Mouse (Mus musculus) kidney, adult 8-10 months (tissue): ENCODE data around the gene Gng2.

Experiments
- DNase-seq, 2 experiments: peaks; one replicate each; pipeline ENCODE4 v3.0.0; 2022

Gng2 gene

DNA sequence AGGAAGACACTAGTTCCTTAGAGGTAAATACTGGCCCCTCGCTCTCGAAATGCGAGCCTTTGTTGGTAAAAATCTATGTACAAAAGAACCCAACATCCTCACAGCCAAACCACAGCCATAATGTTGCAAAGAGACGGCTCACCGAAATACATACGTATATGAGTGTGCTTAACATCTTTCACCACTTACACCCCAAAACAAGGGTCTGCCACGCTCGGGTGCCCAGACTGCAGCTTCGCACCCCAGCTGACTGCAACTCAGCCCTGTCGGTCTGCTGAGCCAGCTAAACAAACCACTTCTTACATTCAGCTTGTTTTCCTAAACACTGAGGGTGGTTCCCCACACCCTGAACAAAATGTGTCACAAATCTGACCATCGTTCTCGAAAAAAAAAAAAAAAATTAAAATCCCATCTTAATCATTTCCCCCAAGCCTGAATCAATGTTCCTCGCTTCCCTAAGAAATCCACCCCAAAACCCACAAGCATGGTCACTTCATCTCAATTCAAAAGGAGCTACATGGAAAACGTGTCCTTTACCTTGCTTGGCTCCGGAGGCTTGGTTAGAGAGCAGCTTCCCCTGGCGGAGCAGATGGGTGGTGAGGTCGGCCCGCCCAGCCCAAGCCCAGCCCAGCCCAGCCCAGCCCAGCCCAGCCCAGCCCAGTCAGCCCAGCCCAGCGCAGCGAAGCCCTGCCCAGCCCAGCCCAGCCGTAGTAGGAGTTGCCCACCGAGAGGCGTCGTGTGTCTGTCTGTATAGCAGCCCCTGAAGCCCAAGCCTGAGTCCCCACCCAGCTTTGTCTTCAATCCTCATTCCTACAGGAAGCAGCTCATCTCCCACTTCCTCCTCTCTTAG, 781 bp downstream of the Gng2 start:
- peak; percentile 33 to 47 for DNase-seq

GRCm38 (mm10) chr14:19974978-19975493, 2.4 kb downstream of the Gng2 start:
- no peak for DNase-seq

DNA sequence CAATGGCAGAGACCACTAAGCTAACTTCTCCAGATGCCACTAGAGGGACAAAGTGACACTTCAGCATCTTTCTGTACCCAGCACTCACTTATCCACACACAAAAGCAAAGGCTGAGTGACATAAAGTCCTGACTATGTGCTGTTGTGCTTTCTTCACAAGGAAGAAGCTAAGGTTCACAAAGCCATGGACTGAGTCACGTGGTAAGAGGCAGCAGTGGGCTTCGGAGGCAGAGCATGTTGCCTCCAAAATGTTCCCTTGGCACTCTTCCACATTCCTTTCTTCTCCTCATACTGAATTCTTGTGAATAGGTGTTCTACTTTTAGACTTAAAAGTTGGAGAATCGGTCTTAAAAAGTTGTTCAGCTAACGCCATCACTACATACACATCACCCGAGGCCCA, 3.0 kb downstream of the Gng2 start:
- DNase-seq, result no peak

- DNase-seq, result no peak
Measured at GRCm38 (mm10) chr14:19972316-19973029, 5.0 kb downstream of the Gng2 start.

DNA sequence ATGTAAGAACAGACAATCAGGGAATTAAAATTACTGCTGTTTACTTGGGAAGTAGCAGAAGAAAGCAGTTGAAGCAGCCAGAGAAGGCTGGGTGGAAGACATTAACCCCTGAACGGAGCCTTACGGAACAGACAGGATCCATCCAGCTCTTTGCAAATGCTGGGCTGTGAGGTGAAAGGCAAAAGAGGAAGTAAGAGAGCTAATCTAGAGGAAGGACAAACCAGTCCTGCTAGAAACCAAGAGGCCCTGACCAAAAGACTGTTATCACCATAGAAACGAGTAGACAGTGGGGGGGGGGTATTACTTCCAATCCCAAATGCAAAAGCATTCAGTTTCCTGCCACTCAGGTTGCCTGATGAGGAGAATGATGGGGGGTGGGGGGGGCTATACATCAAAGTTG, 6.6 kb downstream of the Gng2 start:
- no peak for DNase-seq

DNA sequence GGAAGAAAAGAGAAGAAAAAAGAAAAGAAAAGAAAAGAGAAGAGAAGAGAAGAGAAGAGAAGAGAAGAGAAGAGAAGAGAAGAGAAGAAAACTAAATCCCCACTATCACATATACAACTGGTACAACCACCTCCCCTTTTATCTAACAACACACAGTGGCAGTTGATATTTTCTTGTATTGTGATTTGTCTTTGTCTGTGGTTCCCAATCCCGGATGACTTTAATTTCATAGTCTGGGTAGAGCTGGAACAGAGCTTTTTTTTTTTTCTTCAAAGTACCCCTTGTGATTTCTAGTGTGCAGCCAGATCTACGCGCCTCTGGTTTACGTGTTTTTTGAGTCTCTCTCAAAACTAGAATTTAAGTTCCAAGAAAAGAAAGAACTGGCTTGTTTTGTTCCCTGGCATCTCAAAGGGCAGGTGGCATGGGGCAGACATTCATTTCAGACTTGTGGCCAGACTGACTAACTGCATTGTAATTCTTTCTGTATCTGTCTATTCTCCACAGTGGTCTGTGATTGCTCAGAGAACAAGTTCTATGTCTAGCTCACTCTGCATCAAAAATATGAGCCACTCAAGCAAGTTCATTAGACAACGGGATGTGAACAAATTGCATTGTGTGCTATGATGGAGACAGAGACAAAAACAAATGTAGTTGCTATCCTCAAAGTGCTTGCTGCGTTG, 7.2 kb downstream of the Gng2 start:
- DNase-seq, result no peak

- no peak for DNase-seq
Measured at GRCm38 (mm10) chr14:19969566-19969965, 7.9 kb downstream of the Gng2 start.

DNA sequence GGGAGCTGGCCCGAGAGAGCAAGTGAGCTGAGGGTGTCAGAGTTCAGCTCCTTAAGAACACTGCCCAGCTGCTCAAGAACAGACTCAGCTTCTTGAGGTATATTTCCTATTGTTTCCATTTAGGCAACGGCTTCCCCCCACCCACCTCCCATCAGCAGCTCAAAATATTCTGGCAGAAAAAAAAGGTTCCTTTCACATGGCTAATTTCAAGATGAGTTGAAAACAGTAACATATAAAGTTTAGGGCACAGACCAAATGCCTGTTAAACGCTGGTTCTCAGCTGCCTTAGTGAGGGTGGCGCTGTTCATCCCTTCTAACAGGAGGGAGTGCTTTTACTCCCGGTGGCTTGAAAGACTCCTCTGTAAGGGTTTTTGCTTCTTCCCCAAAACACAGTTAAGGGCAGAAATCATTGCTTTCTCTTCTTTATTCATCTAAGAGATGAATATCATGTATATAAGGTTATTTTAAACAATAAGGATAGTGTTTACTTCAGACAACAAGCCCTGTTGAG, 8.4 kb downstream of the Gng2 start:
- no peak for DNase-seq

DNA sequence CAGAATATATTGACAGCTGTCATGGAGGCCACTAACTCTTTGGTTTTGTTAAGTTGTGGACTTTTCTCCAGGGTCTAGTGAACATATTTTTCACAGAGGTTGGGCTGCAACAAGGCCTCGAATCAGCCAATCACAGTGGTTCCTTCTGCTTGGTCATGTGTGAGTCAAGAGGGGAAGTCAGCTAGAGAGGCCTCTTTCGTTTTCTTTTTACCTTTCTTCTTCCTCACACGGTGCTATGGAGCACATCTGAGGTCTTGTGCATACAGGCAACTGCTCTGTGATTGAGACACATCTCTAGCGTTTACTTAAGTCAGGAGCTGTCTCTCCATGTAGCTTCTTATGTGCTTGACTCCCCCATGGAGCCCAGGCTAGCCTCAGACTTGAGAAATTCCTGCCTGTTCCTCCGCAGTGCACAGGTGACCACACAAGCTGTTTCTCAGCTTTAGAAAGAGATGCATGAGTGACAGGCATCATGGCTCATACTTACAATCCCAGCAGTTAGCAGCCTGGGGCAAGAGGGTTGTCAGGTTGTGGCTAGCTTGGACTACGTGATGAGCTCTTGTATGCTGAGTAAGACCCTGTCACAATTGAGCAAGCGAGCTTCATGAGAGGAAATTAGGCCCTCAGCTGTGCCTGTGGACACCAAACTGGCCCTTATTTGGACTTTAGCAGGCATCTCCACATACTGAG, 9.0 kb downstream of the Gng2 start:
- no peak for DNase-seq

GRCm38 (mm10) chr14:19967482-19967881, 9.9 kb downstream of the Gng2 start:
- DNase-seq, result no peak

GRCm38 (mm10) chr14:19963961-19964505, 13.4 kb downstream of the Gng2 start:
- no peak for DNase-seq

DNA sequence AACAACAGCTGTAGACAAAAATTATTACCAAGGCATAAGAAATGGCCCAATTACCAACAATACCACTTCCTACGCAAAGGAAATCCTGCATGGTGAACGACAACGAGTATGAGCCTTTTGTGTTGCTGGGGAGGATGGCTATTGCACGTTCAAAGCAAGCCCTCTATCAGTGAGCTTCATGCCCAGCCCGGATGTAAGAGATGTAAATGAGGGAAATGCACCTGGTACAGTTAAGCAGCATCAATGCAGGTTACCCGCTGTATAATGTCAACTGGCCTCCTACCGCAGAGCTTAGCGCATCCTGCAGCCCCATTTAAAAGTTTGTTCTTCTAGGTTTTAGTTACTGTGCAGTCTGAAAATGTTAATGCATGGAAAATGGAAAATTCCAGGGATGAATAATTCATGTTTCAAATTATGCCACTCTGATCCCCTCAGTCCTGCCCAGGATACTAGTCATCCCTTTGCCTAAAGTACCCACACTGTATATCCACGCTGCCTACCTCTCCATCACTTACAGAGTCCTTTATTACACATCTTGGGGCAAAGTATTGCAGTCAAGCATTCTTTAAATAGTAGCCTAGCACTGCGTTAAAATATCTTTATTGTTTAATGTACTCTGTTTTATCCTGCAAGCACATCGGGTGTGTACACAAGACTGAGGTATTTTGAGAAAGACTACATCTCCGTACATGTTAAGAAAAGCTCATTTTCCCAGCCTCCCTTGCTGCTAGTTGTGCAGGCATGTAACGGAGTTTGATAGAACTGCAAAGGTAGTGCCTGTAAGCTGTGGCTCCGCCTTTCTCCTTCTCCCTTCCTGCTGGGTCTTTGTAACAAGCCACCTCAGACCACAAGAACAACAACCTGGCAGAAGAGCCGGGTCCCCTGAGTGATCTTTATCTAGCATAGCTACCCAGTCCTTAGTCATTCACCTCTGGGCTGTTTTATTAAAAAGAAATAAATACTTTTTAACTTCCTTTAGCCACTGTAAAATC, 15.2 kb downstream of the Gng2 start:
- no peak for DNase-seq

DNA sequence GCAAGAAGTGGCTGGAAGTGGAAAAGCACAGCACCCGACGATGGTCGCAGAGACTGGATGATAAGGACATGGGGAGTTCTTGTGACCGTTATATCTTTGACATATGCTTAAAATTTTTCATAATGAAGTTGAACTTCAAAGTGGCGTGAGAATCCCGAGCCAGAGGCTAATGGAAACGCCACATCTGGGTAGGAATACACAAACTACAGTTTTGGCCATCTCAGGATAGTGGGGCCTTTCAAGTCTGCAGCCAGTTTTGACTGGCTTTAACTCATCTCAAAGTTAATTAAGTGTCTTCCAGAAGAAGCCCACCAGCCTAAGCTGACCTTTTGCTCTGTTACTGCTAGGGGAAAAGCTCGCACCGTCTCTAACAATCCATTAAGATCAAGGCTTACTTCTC, 17.6 kb downstream of the Gng2 start:
- DNase-seq, result no peak

DNA sequence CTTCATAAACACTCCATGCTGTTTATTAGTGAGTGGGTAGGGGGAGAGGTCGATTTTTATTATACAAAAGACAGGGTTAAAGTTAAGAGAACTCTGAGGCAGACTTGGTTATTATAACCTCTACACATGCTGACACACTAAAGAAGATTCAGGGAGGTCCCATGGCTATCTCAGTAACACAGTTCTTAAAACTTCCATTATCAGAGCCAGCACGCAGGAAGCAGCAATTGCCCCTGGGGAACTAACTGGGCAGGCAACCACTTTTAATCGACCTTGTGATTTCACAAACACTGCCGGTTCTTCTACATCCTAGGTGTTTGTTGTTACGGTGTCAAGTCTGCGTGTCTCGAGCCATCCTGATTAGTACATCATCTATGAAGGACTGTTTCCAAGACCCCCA, 22.4 kb downstream of the Gng2 start:
- no peak for DNase-seq

DNA sequence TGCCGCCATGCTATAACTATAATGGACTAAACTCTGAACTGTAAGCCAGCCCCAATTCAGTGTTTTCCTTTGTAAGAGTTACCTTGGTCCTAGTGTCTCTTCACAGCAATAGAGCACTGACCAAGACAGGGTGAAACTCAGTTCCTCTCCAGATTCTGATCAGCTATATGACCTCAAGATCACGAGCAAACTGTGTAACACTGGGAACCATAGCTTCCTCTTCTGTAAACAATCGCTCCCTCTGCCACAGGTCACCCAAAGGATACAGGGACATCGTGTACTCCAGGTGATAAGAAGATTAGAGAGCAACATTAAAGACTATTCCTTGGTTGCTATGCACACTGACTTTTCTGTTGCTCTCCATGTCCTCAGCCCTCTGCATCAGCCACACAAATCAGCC, 26.6 kb downstream of the Gng2 start:
- no peak for DNase-seq

DNA sequence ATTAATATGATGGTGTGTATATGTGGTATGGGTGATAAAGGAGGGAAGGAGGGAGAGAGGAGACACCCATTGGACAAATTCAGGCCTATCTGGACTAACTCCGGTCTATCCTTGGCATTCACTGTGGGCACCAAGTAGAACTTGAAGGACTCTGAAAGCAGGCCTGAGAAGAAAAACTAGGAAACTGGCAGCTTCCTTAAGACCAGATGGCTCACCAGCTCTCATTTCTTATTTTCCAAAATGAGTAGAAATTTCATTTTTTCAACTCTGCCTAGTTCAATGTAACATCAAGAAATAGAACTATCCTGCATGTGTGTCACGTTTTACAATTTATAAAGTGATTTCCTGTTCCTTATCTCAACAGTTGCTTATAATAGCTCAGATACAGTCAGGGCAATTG, 28.0 kb downstream of the Gng2 start:
- DNase-seq, result no peak

DNA sequence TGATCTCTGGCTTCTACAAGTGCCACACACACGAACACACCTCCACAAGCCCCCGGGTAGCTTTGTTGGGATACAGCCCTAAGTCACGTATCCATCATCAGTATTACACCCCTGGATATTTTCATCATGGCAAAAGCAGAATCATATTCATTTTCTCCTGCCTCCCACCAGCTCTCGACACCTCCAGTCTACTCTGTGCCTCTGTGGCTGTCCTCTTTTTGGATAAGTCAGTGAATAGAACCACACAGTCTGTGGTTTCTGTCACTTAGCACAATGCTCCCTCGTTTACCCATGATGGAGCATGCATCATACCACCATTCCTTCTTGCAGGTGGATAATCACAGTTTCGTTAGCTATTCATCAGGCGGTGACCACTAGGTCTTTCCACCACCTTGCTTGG, 31.2 kb downstream of the Gng2 start:
- DNase-seq, result no peak

DNA sequence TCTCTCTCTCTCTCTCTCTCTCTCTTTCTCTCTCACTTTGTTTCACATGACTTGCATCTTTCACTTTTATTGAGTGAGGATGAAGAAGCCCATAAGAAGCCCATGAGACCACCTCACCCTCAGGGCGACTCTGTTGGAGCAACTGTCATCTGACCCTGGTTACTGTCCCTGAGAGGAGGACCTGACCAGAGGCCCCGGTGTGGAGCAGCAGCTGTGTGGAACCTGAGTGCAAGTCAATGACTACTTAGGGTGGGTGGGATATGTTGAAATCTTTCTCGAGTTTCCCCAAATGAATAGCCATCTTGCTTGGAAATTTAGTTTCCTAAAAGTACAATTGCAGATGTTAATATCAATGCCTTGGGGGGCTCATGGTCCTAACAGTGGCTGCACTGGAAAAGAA, 34.7 kb downstream of the Gng2 start:
- DNase-seq, result no peak

DNA sequence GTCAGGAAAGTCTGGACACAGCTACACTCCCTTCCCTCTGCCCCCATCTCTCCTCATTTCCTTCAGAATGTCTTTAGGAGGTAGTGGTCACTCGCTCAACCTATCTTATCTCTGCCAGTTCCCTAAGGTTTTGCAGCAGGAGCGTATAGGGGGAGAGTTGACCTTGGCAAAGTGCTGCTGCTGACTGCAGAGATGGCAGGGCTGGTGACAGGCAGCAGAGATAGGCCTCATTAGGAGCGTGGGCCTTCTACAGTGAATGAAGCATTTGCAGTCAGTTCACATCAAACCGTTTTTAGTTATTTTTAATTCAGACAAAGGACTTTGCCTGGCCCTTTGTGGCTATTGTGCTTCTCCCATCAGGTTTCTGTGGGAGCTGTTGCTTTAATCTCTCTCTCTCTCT, 35.1 kb downstream of the Gng2 start:
- no peak for DNase-seq

GRCm38 (mm10) chr14:19940066-19940465, 37.4 kb downstream of the Gng2 start:
- no peak for DNase-seq

- DNase-seq, result no peak
Measured at GRCm38 (mm10) chr14:19938545-19938944, 38.9 kb downstream of the Gng2 start.
